Mouse (Mus musculus) heart, adult 8-10 months (tissue): ENCODE results near the gene Cttnbp2nl. TPM values are rescaled to one million over a fixed set of nuclear protein-coding genes. Genes with fewer than 3 reads are reported as not detected.
A peak's percentile ranks its signal among the peaks of the same experiment; 100 is the strongest.

ENCODE experiments used
- DNase-seq: peaks from one replicate; pipeline ENCODE4 v3.0.0; 2022; ENCODE audit warnings: low spot score
- total RNA-seq, 4 experiments: library from RNA; stranded (reverse); gene quantifications; 2 replicates each; pipeline ENCODE4 v1.2.4; 2022

The Cttnbp2nl gene
- total RNA-seq, 4 experiments from 2014 or later = 14.0 to 21.4 (median 15.6) TPM

- peak; percentile 93 for DNase-seq
Observed at GRCm38 (mm10) chr3:105058627-105059513, 5.9 kb upstream of the Cttnbp2nl start.

DNA sequence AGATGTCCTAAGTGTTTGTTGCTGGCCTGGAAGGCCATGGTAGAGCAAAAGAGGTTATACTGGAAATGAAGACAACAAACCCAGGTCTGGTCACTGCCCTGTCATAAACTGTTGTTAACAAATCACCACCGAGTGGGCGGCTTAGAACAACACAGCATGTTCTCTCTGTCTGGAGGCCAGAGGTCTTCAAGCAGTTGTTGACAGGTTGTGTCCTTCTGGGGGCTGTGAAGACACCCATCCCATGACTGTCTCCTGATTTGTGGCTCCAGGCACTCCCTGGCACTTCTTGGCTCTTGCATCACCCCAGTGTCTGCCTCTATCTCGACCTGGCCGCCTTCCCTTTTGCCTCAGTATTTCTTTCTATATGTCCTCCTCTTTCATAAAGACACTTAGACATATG, 2.7 kb upstream of the Cttnbp2nl start:
- no peak for DNase-seq

DNA sequence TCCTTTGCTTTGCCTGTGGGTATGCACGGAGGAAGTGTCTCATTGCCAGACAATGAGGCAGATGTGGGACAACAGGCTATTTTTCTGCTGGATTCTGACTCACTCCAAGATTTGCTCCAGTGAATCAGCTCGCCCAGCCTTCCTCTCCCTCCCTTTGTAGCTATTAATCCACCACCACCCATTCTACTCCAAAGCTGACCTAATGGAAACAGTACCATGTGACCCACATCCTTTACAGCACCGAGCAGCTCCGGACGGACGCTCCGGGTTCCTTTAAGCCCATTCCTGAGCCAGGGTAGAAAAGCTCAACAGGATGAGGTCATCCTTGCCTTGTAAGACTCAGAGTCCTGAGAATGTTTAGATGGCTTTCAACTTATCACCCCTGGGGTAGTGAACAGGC, 2.0 kb upstream of the Cttnbp2nl start:
- peak; percentile 96 for DNase-seq

DNA sequence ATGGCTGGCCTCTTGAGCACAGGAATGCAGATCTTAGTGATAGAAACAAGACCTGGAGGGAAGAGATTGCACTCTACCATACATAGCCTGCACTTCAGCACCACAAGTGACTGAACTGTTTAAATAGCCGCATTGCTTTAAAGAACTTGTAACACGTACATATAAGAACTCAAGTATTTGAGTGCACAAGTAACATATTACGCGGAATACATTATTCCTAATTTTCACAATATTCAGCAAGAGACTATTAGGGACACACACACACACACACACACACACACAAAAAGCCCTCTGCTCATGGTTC, 704 bp upstream of the Cttnbp2nl start:
- no peak for DNase-seq

DNA sequence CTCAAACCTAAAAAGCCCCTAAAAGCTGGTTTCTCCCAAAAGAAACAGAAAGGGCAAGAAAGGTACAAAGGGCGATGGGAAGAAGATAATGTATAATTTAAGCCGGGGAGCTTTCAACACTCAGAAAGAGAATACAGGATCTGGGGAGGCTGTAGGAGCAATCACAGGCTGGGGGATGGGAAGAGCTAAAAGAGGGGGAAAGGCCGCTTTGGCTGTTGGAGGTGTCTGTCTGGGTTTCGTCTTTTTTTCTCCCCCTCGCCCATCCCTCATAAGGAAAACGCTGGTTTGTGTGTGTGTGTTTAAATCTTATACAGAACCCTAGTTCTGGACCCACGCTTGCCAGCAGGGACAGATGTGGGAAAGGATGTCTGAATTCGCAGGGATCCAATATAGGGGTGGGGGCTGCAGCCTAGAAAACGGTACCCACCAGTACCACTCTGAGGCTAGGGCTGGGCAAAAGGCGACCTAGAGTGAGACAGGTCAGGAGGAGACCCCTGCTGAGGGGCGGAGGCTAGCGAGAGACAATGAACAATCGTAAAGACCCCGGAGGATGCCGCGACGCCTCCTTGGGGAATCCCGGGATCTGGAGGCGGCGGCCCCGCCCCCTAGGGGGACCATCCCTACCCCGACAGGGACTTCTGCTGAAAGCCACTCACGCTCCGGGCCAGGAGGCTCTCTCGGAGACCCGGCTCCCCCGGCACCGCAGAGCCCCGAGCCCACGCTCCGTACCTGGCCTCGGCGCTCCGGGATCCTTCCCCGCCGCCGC, 592 bp downstream of the Cttnbp2nl start:
- no peak for DNase-seq

- no peak for DNase-seq
Observed at GRCm38 (mm10) chr3:105051103-105051502, 1.8 kb downstream of the Cttnbp2nl start.

- DNase-seq = no peak
Observed at GRCm38 (mm10) chr3:105049848-105050247, 3.1 kb downstream of the Cttnbp2nl start.

- DNase-seq = peak; percentile 79
Observed at GRCm38 (mm10) chr3:105047616-105048015, 5.3 kb downstream of the Cttnbp2nl start.

DNA sequence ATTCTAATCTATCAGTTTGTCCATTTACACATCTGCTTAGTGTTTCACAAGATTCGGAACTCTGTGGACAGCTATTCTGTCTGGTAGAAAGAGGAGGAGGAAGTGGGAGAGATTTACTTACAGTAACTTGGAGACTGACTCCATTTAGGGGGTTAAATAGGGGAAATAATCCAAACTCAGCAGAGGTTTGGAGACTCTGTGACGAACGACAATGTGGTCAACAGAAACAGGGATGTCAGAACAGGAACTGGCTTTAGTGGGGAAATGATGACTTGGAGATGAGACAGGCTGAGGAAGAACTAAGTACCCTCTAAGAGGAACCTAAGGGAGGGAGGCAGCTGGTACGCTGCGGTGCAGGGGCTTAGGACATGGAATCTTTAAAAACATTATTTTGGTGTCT, 6.1 kb downstream of the Cttnbp2nl start:
- DNase-seq = peak; percentile 62

DNA sequence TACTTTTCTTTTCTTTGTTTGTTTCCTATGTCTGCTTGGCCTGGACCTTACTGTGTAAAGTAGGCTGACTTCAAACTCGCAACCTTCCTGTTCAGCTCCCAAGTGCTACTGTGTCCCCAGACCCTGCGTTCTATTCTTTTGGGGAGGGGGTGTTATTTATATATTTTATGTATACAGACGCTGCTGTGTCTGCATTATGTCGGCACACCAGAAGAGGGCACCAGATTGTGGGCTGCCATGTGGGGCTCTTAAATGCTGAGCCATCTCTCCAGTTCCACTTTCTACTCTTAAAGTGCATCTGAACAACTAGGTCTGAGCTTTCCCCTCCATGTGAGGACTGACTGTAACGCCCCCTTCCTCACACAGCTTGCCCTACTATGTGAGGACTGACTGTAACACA, 9.2 kb downstream of the Cttnbp2nl start:
- DNase-seq = no peak

- DNase-seq = no peak
Observed at GRCm38 (mm10) chr3:105040983-105041625, 11.8 kb downstream of the Cttnbp2nl start.

DNA sequence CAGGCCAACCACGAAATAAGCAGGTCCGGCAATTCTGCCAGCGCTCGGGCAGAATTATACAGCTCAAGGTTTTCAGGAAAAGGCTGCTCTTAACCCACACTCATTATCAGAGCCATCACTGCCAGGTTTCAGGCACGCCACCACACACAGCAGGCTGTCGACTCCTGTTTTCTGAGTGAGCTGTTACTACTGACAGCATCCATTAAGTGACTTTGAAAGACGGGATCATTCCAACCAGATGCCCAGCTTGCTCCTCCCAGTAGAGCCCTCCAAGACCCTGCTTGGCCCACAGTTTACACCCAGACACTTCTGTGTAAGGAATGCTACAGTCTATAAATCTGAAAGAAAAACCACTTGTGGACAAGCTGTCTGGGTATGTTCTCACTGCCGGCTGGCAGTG, 12.9 kb downstream of the Cttnbp2nl start:
- no peak for DNase-seq

GRCm38 (mm10) chr3:105037240-105037770, 15.6 kb downstream of the Cttnbp2nl start:
- no peak for DNase-seq

DNA sequence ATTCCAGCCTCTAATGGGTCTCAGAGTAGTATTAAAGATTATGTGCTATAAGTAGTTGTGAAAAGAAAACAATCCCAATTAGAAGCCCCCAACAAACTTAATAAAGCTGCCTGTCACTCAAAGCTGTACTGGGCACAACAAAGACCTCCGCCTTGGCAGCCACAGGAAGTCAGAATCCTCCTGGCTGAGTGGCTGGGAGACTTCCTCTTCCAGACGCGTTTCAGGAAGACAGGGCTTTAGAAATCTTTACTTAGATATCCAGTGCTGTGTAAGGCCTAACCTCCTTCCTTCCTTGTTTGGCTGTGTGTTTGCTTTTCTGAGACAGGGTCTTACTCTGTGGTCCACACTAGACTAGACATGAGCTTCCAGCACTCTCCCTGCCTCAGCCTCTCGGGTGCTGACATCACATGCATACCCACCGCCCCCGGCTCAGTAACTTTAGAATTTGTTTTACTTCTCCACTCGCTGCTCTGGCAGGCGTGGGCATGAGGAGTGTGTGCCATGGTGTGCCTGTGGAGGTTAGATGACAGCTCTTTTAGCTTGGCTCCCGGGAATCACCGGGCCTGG, 16.6 kb downstream of the Cttnbp2nl start:
- no peak for DNase-seq

- no peak for DNase-seq
Observed at GRCm38 (mm10) chr3:105023371-105024005, 29.5 kb downstream of the Cttnbp2nl start.

DNA sequence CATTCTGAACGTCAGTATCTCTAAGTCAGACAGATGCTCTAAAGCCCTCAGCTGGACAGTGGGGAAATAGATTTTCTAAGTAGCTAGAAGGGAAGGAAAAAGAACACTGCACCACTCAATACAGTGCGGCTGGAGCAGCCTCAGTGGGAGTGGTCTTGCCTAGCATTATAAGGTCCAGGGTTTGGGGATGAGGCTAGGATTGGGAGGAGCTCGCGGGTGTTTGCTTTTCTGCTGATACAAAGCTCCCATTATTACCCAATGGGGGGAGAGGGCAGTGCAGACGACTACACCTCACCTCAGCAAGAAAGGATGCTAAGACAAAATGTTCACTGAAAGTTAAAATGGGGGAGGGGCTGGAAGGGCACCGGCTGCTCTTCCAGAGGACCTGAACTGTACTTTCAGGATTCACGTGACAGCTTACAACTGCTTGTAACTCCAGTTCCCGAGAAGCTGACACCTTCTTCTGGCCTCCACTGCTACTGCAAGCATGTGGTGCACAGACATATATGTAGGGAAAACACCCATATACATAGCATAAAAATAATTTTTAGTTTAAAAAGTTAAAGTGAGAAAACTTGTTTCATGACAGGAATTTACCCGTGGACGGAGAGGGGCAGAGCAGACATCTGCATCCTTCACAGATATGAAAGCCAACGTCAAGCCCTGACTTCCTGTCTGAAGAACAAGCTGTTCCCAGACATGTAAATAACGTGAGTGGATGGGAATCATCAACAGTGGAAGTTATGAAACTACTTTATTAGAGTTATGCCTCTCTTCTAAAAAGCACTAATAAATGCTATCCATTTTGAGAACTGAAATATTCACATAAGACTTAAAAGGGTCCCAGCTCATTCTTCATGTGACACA, 32.9 kb downstream of the Cttnbp2nl start:
- peak; percentile 89 for DNase-seq

- no peak for DNase-seq
Observed at GRCm38 (mm10) chr3:105018783-105019105, 34.2 kb downstream of the Cttnbp2nl start.

GRCm38 (mm10) chr3:105018085-105018782, 34.7 kb downstream of the Cttnbp2nl start:
- peak; percentile 77 for DNase-seq

DNA sequence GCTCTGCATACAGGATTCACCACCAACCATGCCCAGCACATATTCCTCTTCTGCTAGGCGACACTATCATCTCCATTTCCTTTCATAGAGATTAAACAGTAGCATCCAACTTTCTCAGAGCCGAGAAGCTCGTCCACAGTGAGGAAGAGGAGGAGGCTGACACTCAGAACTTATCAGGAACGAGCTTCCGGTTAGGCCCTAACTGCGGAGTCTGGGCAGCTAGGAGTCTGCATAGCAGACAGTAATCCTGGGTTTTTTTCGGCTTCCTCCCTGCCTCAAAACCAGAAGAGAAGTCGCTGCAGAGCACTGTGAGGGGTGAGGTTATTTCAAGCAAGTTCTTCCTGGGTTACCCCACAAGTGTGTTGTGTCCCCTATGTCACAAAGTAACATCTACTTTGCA, 35.6 kb downstream of the Cttnbp2nl start:
- DNase-seq = no peak

DNA sequence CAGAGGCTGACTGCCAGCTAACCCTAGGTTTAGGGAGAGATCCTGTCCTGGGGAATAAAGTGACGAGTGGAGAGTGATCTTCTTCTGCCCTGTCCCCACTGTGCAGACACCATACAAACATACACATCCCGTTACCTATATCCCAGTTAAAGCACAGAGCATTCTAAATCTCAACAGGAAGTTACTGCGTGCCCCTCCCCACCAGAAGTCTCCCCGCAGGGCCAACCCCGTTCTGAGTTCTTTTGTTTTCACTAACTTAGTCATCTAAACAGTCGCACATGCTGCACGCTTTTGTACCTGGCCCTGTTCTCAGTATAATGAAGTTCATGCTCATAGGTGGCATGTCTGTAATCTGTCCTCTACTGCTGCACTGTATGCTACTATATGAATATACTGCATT, 36.7 kb downstream of the Cttnbp2nl start:
- no peak for DNase-seq
